Mouse (Mus musculus): Measurements from ENCODE around the gene Tab2. TPM values are rescaled to one million over a fixed set of nuclear protein-coding genes. Genes with fewer than 3 reads are reported as not detected.

Tab2 gene
- 10 to 100 TPM; 75.5 to 76.6 TPM for total RNA-seq (2021)

DNA sequence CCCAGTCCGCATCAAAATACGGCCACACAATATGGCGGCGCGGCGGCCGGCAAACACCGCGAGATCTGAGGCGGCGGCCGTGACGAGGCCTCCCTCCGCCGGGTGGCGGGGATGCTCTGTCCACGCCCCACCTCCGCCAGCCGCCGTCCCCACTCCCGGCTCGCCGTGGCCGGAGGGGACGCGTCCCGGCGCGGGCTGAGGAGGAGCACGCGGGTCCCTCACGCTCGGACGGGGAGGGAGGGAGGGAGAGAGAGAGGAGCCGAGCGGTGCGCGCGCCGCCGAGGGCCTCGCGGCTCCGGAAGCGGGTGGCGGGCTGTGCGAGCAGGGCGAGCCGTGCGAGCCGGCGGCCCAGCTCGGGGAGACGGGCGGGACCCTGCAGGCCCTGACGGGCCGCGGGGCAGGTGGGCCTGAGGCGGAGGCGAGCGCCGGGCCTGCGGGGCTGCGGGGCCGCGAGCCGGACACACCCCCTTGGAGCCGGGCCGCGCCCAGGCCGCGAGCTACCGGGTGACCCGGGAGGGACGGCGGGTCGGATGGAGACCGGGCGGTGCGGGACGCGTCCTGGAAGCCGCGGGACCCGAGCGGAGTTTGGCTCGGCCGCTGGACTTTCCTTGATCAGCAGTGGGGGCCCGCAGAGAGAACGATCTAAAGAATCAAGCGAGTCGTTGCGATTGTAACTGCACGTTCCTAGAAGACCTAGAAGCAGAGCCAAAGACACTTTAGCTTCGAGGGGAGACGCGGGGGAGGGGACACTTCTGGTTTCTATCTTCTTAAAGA, at the start of gene Tab2:
Gene Tab2 (minus strand): TSS at position 3 of the 774 bp plus-strand sequence.
- DNase-seq, result peak; percentile 95

DNA sequence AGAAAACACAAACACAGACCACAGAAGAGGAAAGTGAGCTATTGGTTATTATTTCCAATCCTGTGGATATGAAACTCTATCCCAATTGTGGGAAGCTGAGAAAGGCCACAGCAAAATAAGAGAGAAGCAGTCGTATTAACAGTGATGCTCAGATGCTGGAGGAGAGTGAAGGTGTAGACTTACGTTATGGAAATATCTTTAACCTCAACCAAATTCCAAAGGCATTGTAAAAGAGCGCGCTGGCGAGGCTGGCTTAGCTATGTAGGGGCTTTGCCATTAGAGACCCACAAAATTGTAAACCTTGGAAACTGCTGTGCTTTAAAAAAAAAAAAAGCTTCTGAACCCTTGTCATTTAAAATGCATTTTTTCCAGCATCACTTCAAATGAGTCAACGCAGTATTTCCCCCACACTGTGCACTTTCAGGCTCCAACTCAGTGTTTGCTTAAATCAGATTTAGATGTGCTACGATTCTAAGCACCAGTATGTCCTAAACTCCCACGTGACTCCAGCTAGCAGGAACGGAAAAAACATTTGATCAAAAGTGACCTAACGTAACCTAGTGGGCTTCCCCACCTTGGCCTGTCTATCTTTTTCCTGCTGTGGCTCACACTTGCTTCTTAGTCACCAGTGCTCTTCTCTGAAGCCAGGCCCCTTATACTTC, 36.4 kb upstream of the Tab2 start:
- no peak for DNase-seq

DNA sequence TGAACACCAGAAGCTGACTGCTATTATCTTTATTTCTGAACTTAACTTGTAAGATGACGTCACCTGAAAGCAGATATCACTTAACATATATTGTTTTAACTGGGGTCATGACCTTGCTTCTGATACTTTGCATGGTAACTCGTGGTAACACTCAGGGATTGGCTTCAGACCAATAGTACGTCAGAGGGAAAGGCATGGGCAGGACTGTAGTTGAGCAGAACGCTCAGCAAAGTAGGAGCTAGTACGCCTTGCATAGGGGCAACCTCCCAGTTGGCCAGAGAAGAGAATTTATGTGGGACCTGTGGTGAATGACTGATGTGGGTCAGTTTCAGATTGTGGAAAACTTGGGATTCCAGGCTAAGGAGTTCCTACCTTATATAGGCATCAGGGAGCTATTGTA, 35.6 kb upstream of the Tab2 start:
- peak; percentile 24 for DNase-seq

DNA sequence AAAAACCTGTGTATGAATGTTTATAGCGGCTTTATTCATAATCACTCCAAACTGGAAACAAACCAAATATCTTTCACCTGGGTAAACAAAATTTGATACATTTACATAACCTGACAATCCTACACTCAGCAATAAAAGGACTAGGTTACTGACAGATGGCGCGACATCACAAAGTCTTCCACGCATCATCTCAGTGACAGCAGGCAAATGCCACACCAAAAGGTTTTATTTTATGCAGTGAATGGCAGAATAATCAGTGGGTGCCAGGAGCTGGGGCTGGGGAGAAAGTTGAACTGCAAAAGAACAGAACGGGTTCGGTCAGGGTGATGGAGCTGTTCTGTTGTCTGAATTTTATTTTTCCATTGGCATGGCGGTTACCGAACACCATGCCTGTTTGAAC, 31.5 kb upstream of the Tab2 start:
- DNase-seq, result no peak

DNA sequence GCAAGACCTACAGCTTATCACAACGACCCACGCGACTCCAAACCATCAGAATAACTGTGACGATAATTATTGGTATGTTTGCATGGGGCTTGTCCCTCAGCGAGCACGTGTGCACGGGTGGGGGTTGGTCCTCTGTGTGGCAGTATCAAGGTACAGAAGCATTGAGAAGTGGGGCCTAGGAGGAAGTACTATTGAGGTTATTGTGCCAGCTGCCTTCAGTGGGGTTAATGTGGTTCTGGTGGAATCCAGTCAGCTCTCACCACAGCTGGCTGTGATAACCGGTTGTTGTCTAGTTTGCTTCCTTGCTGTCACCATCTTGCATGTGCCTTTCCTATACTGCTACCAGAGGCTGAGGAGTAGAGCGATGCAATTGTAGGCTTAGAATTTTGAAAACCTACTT, 20.4 kb upstream of the Tab2 start:
- DNase-seq, result no peak

DNA sequence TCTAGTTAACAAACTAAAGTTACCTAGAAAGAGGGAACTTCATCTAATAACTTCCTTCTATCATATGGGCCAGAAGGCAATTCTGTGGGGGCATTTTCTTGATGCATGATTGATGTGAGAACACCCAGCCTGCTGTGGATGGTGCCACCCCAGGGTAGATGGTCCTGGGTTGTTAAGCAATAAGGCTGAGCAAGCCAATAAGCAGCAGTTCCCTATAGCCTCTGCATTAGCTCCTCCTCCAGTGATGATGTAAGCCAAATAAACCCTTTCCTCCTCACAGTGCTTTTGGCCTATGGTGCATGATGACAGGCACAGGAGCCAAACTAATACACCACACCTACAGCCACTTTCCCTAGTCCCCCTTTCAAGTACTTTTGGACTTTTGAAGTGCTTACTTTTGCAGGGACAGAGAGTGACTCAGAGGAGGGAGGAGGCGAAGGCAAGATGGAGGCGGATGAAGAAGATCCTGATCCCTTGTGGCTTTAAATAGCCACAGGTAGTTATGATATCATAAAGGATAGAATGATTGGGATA, 12.8 kb upstream of the Tab2 start:
- no peak for DNase-seq

DNA sequence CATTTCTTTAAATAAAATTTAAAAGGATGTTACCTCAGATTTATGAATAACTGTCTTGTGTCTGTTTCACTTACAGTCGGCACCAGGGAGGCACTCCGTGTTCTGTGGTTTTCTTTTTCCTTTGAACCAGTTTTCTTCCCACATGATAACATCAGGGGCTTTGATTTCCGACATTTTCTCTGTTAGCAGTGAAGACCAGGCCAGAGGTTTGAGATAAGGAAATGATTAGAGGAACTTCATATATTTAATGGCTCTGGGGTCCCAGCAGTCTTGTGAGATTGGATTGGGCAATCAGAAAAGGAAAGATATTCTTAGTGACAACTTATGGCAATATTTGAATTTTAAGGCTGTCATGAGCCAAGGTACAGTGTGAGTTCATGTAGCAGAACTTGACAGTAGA, 11.1 kb upstream of the Tab2 start:
- no peak for DNase-seq

DNA sequence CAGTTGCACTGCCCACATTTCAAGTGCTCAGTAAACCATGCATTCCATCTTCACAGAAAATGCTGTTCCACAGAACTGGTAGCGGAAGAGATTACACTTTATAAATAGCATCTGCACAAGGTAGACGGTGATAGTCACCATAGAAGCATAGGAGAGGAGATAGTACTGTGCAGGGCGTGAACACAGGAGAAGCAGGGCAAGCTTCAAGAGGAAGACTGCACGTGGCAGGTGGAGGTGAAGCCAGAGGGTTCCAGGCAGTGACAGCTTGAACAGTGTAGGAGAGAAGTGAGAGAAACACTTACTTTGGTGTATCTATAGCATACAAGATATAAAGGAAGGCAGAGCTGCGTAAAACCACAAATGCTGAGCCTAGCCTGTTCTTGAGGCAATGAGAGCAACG, 3.0 kb upstream of the Tab2 start:
- DNase-seq, result peak; percentile 12

DNA sequence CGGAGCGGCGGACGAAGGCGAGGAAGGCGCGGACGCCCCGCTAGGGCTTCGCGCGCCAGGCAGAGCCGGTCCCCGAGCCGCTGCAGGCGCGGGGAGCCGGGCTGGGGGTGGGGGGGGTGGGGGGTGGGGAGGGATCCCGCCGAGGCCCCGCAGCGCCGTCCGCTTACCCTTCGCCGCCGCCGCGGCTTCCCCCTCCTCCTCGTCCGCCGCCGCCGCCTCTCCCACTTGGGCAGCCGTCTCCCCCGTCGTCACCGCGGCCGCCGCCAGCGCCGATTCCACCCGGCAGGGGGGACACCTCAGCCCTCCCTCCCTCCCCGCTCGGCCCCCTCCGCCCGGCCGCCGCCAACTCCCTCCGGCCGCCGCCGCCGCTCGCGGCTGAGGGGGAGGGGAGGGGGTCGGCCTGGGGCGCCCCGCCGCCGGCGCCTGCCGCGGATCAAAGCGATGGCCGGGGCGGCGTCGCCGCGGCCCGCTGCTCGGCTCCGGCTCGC, 352 bp downstream of the Tab2 start:
- peak; percentile 67 for DNase-seq

DNA sequence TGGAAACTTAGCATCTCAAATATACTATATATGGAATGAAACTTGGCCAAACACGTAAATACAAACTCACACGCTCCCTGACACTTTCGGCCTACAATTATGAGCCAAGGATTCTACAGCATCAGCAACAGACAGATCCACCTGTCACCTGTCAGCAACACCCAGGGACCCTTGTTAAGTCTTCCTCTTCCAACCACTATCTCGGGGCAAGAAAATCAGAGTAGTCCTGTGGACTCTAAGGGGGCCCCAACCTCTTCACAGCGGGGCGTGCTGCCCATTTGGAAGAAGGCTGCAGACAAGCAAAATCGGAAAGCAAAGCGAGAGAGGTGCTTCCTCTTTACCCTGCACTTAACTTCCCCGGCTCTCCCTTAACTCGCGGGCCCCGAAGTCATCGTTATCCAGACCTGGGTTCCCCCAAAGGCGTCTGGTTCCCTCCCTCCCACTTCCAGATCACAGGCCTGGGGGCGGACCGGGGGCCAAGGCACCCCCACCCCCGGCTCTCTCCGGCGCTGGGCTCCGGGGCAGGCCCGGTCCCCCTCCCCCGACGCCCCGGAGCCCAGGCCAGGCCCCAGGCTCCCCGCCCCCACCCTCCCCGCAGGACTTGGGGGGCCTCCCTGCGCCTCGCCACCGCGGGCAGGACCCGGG, 919 bp downstream of the Tab2 start:
- peak; percentile 53 for DNase-seq

DNA sequence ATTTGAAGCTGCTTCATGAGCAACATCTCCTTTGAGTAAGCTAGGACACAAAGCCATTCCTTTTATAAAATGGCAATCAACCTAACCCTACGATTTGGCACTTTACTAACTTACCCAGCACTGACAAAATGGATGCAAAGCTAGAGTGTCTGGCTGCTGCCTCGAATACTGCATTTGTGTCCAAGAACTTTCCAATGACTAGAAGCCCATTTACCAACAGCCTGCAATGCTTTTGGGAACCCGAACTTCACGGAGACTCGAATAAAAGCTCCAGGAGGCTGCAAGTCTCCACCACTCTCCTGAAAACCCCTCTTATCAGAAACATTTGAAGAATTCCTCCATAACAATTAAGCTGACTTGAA, 1.4 kb downstream of the Tab2 start:
- DNase-seq, result no peak

DNA sequence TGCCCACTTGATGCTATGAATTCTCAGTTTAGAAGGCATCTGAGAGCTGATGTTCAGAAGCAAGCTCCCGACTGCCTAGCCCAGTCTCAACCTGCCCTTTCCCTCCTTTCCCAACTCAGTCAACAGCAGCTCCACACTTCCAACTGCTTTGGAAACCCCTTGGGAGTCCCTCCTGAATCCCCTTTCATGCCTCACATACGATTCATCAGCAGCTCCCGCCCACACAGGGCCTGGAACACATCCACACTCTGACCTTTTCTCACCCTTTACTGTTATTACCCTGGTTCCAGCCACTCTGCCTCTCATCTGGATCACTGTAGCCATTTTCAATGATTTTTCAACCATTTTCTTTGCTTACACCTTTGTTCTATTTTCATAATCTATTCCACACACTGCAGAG, 13.0 kb downstream of the Tab2 start:
- peak; percentile 11 for DNase-seq

DNA sequence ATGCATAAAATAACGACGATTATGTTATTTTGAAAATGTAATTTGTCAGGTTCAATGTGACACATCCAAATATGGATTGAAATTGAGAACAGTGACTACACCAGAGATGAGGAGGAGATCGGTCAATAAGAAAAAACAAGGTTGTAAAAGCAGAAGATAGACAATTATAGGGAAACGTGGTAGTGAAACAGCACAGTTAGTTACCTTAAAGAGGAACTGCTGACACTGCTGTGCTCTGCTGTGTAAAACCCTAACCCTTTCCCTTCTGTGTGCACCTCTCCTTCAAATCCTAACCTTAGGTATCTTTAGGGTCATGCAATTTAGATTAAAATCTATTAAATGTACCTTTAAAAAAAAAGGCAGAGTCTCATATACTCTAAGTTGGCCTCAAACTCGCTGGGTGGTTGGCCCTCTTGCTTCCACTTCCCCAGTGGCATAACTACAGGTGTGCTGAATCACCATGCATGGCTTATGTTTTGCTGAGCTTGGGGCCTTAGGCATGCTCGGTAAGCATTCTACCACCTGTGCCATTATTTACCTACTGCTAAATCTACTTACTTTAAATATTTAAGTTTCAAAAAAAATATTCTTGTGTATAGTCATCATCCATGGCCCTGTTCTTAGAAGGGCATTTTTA, 19.4 kb downstream of the Tab2 start:
- no peak for DNase-seq

DNA sequence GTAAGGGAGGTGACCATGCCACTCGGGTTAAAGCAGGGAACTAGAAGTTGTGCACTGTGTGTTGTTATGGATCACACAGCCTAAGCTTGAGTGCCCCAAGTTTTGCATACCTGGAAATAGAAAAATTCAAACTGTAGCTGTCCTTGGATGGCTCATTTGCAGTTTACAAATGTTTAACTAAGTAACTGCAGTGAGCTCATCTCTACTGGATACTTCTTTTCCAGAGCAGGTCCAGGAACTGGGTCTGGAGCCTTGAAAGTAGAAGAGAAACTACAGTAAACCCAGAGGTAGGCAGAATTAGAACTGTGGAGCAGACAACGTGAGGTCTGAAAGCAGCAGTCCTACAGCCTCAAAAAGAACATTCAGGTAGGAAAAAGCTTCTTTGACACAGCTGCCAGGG, 23.1 kb downstream of the Tab2 start:
- no peak for DNase-seq

DNA sequence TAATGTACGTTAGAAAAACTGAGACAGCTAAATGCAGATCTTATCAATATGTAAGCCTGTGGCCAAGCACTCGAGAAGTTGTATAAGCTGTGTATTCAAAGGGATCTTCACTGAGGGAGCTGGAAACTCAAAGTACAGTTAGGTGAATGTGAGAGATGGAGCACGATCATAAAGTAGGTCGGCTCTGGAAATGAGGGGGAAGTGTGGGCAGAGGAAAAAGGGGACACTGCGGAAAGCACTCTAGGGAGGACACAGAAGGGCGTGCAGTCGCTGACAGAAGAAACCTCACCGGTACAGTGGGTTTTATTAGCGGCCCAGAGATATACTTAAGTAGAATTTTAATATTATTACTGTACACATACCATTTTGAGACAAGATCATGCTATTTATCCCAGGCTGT, 27.0 kb downstream of the Tab2 start:
- DNase-seq, result no peak

DNA sequence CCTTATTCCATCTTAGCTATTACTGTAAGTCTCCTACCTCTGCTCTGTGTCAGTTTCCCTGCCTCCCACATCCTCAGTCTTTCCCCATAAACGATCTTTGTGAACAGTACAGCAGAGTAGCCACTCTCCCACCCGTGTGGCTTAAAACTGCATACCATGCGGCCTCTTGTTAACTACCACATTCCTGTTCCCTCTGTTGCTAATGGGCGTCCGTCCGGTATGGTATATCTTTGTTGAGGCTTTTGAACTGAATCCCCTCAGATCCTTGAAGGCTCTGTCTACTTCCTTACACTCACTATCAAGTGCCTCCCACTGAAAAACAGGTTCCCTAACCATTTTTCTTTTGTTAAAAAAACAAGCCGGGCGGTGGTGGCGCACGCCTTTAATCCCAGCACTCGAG, 30.5 kb downstream of the Tab2 start:
- no peak for DNase-seq

DNA sequence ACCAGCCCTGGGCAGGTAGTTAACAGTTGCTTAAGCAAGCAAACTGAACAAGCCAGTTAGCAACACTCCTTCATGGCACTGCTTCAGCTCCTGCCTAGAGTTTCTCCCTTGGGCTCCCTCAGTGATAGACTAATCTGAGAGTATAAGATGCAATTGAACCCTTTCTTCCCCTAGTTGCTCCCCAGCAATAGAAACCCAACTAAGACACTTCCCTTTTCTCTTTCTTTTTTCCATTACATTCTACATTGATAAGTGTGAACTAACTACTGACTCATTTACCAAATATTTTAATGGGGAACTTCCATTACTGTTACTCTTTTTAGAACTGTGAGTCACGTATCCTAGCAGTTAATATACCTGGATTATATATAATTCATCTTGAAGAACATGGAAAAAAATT, 32.6 kb downstream of the Tab2 start:
- no peak for DNase-seq

DNA sequence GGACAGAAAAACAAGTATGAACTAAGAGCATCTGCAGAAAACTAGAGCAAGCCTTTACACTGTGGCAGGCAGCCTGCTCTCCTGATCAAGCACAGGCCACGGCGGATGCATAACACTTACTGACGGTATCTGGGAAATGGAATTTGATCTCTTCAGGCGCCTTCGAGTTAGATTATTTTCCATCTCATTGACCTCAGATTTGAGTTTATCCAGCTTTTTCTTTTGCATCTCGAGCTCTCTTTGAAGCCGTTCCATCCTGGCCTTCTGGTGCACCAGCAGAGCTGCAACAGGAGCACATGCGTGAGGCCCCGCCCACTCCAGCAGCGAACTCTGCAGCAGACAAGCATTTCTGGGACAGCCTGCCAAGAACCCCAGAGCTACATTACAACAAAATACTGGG, 44.8 kb downstream of the Tab2 start:
- peak; percentile 19 for DNase-seq

DNA sequence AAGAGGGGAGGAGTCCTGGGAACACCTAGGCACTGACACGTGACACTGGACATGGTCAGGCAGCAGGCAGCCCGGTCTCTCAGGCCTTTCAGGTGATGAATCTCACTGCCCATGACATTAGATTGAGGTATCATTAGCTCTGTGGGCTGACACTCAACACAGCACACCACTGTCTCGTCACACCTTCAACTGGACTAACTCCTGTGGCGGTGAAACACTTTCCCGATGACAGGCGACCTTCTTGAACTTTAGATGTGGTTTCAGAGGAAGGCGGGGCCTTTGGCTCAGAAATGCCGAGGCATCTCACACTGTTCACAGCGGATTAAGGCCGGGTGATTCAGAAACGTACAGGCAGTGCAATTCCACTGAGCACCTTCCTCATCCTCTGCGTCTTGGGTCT, 48.9 kb downstream of the Tab2 start:
- DNase-seq, result no peak

DNA sequence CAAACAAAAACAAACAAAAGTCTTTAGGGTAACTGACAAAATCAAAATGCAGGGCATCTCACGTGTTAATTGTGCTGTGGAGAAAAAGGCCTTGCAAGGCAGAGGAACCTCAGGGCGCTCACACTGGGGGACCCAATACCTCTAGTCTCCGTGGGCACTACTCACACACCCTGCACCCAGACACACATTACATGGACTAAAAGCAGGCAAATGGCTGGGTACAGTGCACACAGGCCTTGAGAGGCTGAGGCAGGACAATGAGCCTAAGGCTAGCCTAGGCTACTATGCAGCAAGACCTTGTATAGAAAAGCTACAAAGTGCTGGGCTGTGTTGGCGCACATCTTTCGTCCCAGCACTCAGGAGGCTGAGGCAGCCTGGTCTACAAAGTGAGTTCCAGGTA, 51.9 kb downstream of the Tab2 start:
- no peak for DNase-seq

DNA sequence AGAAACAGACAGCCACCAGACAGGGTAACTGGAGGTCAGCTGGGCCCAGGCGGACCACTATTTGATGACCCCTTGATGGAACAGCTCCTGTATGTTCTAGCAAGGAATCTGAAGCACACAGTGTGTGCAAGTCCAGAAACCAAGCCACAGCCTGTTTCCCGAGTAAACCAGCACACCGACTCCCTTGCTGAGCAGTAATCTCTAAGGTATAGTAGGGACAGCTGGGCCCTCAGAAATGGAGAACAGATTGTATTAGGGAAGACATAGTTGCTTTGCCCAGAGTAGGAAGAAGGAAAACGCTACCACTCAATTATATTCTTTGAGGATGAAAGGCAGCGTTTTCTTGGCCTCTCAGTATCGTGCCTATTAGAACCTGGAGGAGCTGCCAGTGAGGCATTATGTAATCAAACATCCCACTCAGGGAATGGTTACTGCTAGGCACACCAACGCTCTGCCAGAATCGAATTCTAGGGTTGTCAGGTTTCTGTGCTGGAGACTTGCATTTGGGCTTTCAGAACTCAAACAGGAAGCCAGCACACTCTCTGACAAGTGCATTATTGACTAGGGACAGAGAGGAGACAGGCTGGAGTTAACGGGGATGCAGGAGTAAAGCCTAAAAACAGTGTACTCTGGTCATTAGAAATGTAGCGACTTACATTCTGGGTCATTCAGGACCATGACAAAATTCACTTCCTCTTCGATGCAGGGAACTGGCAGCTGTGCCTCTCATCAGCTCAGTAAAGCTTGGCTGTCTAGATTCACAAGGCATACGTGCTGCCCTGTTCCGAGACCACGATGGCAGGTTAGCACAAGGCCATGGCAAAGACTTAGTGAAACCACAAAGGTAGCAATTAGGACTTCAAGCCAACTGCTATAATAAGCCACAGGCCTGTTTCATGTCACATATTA, 55.1 kb downstream of the Tab2 start:
- DNase-seq, result no peak
